Mouse (Mus musculus) liver, embryonic 11.5 days (tissue): Measurements from ENCODE around the gene Dtl. TPM values are rescaled to one million over a fixed set of nuclear protein-coding genes. Genes with fewer than 3 reads are reported as not detected.

Experiments
- ATAC-seq: fragments of 200-750 bp; cut with Nextera tagmentation; replicated peaks from 2 replicates; pipeline ENCODE4 v1.8.0; 2017; ENCODE audit warnings: moderate number of reproducible peaks, mild to moderate bottlenecking, moderate TSS enrichment, moderate library complexity; ENCODE audit not compliant: low FRiP score
- DNase-seq: peaks from one replicate; pipeline ENCODE4 v3.0.0-alpha.2; 2017; ENCODE audit warnings: low spot score
- H3K27ac ChIP-seq: fragments of 300-500 bp; sonication (generic); 2 replicates; pipeline ENCODE4 v1.5.1; 2014; ENCODE audit warnings: mild to moderate bottlenecking, low read depth, low read length, control low read depth
- H3K27me3 ChIP-seq: fragments of 300-500 bp; sonication (generic); replicated peaks from 2 replicates; pipeline ENCODE4 v1.6.1; 2014; ENCODE audit warnings: low read length, mixed read lengths; ENCODE audit not compliant: control insufficient read depth, insufficient read depth
- H3K36me3 ChIP-seq: fragments of 300-500 bp; sonication (generic); 2 replicates; pipeline ENCODE4 v1.6.1; 2014; ENCODE audit warnings: mild to moderate bottlenecking, low read length, moderate library complexity, mixed read lengths; ENCODE audit not compliant: control insufficient read depth, insufficient read depth
- H3K4me1 ChIP-seq: fragments of 300-500 bp; sonication (generic); replicated peaks from 2 replicates; pipeline ENCODE4 v1.6.1; 2014; ENCODE audit warnings: low read length, mixed read lengths; ENCODE audit not compliant: control insufficient read depth, insufficient read depth
- H3K4me2 ChIP-seq: fragments of 300-500 bp; sonication (generic); 2 replicates; pipeline ENCODE4 v1.6.1; 2014; ENCODE audit warnings: mild to moderate bottlenecking, control low read depth, moderate library complexity
- H3K4me3 ChIP-seq: fragments of 300-500 bp; sonication (generic); 2 replicates; pipeline ENCODE4 v1.5.1; 2014; ENCODE audit warnings: low read depth, low read length, control low read depth
- H3K9ac ChIP-seq: fragments of 300-500 bp; sonication (generic); 2 replicates; pipeline ENCODE4 v1.6.1; 2014; ENCODE audit warnings: low read depth, low read length, control low read depth
- H3K9me3 ChIP-seq: fragments of 300-500 bp; sonication (generic); 2 replicates; pipeline ENCODE4 v1.6.1; 2016; ENCODE audit warnings: low read length, inconsistent platforms, mixed read lengths; ENCODE audit not compliant: control insufficient read depth
- WGBS: fragments of 180-500 bp; shearing (Covaris S2); extraction: QIAGEN DNeasy Blood & Tissue Kit; methylation state at CpG from one replicate; pipeline ENCODE4 v1.1.7; 2014; 5-methylcytosine and 5-hydroxymethylcytosine counted together
- polyA plus RNA-seq: library from polyadenylated mRNA; unstranded; fragments of >200 nt; fragmentation: Nextera tagmentation; extraction: Ambion mirVana; gene quantifications from 2 replicates; pipeline ENCODE4 v1.2.1, GENCODE M21; 2014

The Dtl gene
- polyA plus RNA-seq, 1 experiment from 2014 or later = 70.9 TPM

GRCm38 (mm10) chr1:191541014-191541413 is 34.3 kb downstream of the Dtl start:
- Histone ChIP-seq H3K27ac (no peak overlapping the region), H3K9me3 (no peaks in the 10 kb centered on the region), H3K36me3 (peaks cover 29% of the 10 kb centered on the region), H3K4me2 (no peak overlapping the region), H3K4me1 (no peaks in the 10 kb centered on the region), H3K27me3 (no peaks in the 10 kb centered on the region), H3K9ac (no peak overlapping the region), H3K4me3 (no peak overlapping the region)
- no peak for DNase-seq
- WGBS = 87% methylated on average over 9 of the region's 9 CpGs
- ATAC-seq = no peak

GRCm38 (mm10) chr1:191540300-191540699 is 35.0 kb downstream of the Dtl start:
- DNase-seq (no peak), ATAC-seq (no peak)
- WGBS = 80% methylated on average over 2 of the region's 2 CpGs
- Histone ChIP-seq H3K9me3 (no peaks in the 10 kb centered on the region), H3K36me3 (peaks cover 27% of the 10 kb centered on the region), H3K27ac (no peak overlapping the region), H3K4me1 (no peaks in the 10 kb centered on the region), H3K9ac (no peak overlapping the region), H3K4me3 (no peak overlapping the region), H3K27me3 (no peaks in the 10 kb centered on the region), H3K4me2 (no peak overlapping the region)

- Histone ChIP-seq H3K4me3 (no peak overlapping the region), H3K36me3 (peaks cover 15% of the 10 kb centered on the region), H3K4me2 (no peak overlapping the region), H3K27me3 (no peaks in the 10 kb centered on the region), H3K4me1 (no peaks in the 10 kb centered on the region), H3K9me3 (no peaks in the 10 kb centered on the region), H3K27ac (no peak overlapping the region), H3K9ac (no peak overlapping the region)
- DNase-seq (no peak), ATAC-seq (no peak)
- WGBS = 71% methylated on average over 2 of the region's 2 CpGs
These were observed 40.4 kb downstream of the Dtl start for GRCm38 (mm10) chr1:191534896-191535295.

GRCm38 (mm10) chr1:191531023-191531422 is 44.3 kb downstream of the Dtl start:
- ATAC-seq (no peak), DNase-seq (no peak)
- 50% methylated on average over 1 of the region's 1 CpGs for WGBS
- Histone ChIP-seq H3K4me1 (no peaks in the 10 kb centered on the region), H3K27ac (no peak overlapping the region), H3K9me3 (no peaks in the 10 kb centered on the region), H3K9ac (no peak overlapping the region), H3K36me3 (peaks cover under 1% of the 10 kb centered on the region; the same call in 1 of the 2 replicates), H3K4me3 (no peak overlapping the region), H3K4me2 (no peak overlapping the region), H3K27me3 (no peaks in the 10 kb centered on the region)

DNA sequence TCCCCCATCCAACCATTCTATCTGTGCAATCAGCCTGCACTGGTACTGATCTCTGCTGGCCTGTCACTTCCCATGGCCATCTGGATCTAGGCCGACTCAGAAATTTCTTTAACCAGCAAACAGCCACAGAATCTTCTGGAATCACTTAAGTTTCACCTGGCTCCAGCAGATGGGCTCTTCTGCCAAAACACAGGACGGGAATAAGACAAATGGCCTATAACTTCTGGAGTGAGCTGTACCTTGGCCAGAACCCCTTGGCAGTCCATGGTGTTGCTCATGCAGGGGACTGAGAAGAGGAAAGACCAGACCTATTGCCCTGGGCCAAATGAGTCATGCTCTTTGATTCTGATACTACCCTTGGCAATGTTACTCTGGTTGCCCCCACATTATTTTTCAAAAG is 45.9 kb downstream of the Dtl start:
- H3K9ac ChIP-seq = no peak overlapping the region
- H3K27me3 ChIP-seq = no peaks in the 10 kb centered on the region
- ATAC-seq (no peak), DNase-seq (no peak)
- H3K4me1 ChIP-seq = no peaks in the 10 kb centered on the region
- no peak overlapping the region for H3K27ac ChIP-seq
- H3K4me2 ChIP-seq = no peak overlapping the region
- no peak overlapping the region for H3K4me3 ChIP-seq
- WGBS = 80% methylated on average over 2 of the region's 2 CpGs
- H3K9me3 ChIP-seq = no peaks in the 10 kb centered on the region
- no peaks in the 10 kb centered on the region for H3K36me3 ChIP-seq

DNA sequence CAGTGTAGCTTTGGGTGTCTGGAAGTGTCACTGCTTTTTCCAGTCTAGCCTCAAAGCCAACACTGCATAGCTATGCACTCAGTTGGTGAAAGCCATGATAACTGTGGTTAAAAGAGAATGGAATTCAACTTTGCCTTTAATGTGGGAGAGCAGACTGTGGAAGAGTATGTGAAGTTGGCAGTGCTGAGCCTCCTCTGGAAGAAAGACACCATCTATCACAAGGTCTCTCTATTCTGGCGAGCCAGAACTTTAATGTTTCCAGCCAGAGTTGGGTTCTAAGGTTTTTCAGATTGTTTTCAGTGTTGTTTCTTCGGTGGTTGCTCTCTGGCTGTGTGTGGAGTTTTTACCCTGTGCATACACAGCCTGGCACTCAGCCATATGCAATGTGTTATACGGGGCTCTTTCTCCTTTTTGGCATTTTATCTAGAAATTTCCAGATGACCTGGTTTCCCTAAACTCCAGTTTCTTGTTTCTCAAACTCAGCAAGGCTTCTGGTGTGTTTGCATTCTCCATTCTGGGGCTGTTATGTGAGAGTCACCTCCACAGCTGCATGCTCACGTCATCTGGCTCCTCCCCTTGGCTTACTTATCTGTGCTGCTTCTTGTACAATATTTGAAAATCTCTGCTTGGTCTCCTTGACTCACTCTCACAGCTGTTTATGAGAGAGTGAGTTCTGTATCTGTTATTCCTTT is 47.3 kb downstream of the Dtl start:
- Histone ChIP-seq H3K4me2 (no peak overlapping the region), H3K9ac (no peak overlapping the region), H3K27me3 (no peaks in the 10 kb centered on the region), H3K27ac (no peak overlapping the region), H3K9me3 (no peaks in the 10 kb centered on the region), H3K36me3 (no peaks in the 10 kb centered on the region), H3K4me1 (no peaks in the 10 kb centered on the region), H3K4me3 (no peak overlapping the region)
- DNase-seq = no peak
- 58% methylated on average over 4 of the region's 4 CpGs for WGBS
- ATAC-seq = no peak

GRCm38 (mm10) chr1:191527089-191527488 is 48.3 kb downstream of the Dtl start:
- WGBS = 52% methylated on average over 3 of the region's 3 CpGs
- DNase-seq = no peak
- Histone ChIP-seq H3K4me3 (no peak overlapping the region), H3K9me3 (no peaks in the 10 kb centered on the region), H3K27me3 (no peaks in the 10 kb centered on the region), H3K36me3 (no peaks in the 10 kb centered on the region), H3K4me2 (no peak overlapping the region), H3K27ac (no peak overlapping the region), H3K9ac (no peak overlapping the region), H3K4me1 (no peaks in the 10 kb centered on the region)
- no peak; the same call in 1 of the 2 replicates for ATAC-seq

DNA sequence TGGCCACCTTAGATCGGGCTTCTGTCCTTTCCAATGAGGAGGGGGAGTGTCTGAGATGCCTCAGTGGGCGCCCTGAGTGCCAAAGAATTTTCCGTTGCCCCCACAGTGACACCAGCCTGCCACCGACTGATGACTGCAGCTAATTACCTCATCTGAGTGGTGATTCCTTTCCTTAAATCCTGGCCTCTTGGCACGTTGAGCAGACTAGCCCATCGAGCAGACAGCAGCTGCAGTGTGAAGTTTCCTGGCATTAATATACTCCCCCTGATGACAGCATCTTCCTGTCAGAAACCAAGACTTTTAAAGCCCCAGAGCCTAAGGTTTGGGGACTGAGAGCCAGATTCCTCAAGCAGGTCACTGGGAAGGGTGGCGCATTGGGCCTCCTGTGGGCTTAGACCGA is 53.9 kb downstream of the Dtl start:
- no peaks in the 10 kb centered on the region for H3K9me3 ChIP-seq
- no peak for DNase-seq
- ATAC-seq = no peak
- H3K9ac ChIP-seq = no peak overlapping the region
- no peak overlapping the region for H3K4me2 ChIP-seq
- H3K4me3 ChIP-seq = no peak overlapping the region
- 75% methylated on average over 8 of the region's 8 CpGs for WGBS
- no peaks in the 10 kb centered on the region for H3K36me3 ChIP-seq
- no peaks in the 10 kb centered on the region for H3K27me3 ChIP-seq
- H3K4me1 ChIP-seq = peaks cover 13% of the 10 kb centered on the region
- no peak overlapping the region for H3K27ac ChIP-seq

DNA sequence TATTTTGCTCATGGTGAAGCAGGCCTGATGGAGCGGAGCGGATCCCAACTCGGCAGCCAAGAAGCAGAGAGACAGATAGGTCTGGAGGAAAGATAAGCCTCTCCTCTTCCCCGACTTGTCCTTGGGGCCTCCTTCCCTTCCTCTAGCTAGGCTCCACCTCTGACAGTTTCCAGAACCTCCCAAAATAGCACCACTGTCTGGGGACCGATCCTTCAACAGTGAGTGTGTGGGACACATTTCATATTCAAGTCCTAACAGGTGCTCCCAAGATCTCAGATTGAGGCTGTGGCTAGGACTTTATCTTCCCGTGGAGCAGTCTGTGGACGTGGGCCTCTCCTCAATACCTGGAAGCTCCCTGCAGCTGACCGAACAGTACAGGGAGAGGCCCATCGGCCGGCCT is 54.7 kb downstream of the Dtl start:
- ATAC-seq = peak; percentile 44

More for the DNA sequence above, 54.7 kb downstream of the Dtl start:
- no peak for DNase-seq
- no peaks in the 10 kb centered on the region for H3K9me3 ChIP-seq
- no peak overlapping the region for H3K9ac ChIP-seq
- 54% methylated on average over 10 of the region's 10 CpGs for WGBS
- H3K4me2 ChIP-seq = no peak overlapping the region
- no peaks in the 10 kb centered on the region for H3K27me3 ChIP-seq
- H3K4me1 ChIP-seq = peaks cover 13% of the 10 kb centered on the region
- H3K4me3 ChIP-seq = no peak overlapping the region
- H3K36me3 ChIP-seq = no peaks in the 10 kb centered on the region
- no peak overlapping the region for H3K27ac ChIP-seq
